Mouse (Mus musculus): ENCODE data around the gene Kng2.
"Not testable (repeated sequence)": the region's sequence is repeated elsewhere in the genome, so short reads cannot be mapped to it uniquely, and the experiment has no call there.

Kng2 gene

DNA sequence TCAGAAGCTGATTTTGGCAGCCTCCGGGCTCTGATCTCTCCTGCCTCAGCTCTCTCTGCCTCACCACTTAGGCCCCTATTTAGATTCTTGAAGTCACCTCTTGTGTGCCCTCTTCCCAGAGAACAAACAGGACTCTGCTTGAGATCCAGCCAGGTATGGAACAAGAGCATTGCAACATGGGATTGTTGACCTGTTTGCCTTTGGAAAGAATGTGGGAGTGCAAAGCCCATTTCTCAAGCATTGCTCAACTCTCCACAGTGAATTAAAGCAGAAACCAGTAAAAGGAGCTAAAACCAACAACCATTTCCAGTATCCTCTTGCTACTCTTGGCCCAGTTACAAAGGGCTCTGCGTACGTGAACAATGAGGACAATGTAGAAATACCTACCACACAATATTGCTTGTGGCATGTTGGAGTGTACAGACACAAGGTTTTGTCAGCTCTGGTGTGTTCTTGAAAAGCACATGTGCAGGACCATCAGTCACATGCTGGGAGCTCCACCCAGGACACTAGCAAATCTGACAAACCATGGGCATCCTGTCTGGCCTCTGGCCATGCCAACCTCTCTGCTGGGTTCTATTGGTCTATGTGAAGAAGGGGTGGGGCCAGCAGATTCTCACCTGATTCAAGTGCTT, at the start of gene Kng2:
Kng2 (minus strand) TSS at position 517 of the 635 bp plus-strand sequence.
- peak; percentile 79 for DNase-seq

DNA sequence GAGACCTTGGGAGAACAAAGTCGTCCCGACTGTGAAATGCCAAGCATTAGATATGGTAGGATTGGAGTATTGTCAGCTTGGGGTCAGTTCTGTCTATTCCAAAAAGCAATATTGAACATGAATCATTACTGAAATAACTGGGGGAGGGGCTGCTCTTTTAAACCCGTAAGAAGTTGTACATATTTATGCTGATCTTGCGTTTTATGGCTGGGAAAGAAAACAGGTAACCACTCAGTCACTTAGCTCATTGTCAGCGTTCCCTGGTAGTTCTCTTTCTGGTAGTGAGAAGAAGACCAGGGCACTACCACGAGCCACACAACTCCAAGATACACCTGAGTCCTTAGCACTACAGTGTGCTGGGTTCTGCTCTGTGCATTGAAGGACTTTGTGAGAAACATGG, 48.2 kb upstream of the Kng2 start:
- not testable (repeated sequence) for DNase-seq

DNA sequence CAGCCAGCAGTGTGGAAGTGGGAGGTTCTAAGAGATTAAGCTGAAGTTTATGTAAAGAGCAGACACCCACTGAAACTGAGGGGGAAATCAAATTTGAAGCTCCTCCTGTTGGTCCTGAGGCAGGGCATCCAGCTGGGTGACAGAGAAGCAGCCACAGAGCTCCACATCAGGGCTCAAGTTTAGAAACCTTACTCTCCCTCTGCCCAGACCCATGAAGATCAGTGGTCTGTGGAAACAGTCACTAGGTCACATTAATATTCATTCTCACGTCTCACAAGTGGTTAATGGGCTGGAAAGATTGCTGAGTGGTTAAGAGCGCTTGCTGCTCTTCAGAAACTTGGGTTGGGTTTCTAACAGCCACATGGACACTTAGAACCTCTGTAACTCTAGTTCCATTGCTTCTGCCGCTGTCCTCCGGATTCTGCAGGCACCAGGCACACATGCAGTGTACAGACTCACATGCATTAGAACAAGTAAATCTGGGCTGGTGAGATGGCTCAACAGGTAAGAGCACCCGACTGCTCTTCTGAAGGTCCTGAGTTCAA, 31.6 kb upstream of the Kng2 start:
- not testable (repeated sequence) for DNase-seq

DNA sequence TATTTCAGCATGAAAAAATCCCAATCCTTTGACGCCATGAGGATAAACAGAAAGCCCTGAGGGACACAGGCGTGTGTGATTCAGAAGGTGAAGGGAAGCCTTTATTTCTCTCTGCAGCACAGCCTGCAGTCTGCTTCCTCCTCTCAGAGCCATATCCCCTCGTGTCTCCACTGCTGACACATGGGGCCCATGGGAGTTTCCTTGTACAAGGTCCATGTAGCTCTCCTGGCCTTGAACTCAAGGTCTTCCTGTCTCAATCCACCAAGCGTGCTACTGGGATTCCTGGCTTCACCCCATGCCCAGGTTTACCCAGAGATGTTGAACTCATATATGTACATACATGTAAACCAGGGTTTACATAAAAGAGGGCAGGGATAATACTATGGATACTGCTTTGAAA, 30.3 kb upstream of the Kng2 start:
- not testable (repeated sequence) for DNase-seq

DNA sequence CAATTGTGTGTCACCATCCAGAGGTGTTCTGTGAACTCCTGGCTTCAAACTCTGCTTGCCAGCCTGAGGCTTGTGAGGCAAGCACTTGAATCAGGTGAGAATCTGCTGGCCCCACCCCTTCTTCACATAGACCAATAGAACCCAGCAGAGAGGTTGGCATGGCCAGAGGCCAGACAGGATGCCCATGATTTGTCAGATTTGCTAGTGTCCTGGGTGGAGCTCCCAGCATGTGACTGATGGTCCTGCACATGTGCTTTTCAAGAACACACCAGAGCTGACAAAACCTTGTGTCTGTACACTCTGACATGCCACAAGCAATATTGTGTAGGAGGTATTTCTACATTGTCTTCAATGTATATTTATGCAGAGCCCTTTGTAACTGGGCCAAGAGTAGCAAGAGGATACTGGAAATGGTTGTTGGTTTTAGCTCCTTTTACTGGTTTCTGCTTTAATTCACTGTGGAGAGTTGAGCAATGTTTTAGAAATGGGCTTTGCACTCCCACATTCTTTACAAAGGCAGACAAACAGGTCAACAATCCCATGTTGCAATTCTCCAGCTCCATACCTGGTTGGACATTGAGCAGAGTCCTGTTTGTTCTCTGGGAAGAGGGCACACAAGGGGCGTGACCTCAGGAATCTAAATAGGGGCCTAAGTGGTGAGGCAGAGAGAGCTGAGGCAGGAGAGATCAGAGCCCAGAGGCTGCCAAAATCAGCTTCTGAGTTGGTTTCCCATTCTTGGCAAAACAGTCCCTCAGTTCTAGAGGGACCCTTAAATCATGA, 28.6 kb upstream of the Kng2 start, which contains the start of gene Kng1:
Kng1 (plus strand) TSS at position 198 of the 780 bp plus-strand sequence.
- DNase-seq: not testable (repeated sequence)

DNA sequence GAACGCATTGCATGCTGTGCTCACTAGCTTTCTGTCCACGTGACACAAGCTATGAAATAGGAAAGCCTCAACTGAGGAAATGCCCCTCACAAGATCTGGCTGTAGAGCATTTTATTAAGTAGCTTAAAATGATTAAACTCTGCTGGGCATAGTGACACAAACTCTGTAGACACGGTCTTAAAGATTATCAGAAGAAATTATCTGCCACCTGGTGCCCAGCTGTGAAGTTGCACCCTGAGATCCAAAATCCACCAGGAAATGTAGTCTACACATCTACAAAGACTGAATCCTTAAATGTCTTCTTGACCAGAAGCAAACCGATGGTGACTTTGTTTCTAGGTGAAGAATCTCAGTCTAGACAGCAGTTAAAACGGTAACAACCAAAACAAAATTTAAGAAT, 17.0 kb upstream of the Kng2 start:
- no peak for DNase-seq

DNA sequence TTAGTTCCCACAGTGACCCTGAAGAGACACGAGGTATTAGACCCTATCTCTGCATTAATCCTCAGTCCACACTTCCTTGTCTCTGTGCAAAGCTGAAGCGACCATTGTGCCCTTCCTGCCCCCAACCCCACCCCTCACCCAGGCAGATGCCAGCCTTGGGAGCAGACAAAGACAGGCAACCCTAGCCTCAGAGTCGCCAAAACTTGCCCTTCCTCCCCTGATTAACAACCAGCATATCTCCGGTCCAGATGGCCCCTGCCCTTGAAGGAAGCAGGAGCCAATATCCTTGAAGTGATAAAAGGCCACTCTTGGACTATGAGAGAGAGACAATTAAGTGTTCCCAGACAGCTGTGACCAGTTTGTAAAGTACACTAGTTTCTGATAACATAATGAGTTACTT, 11.6 kb upstream of the Kng2 start:
- no peak for DNase-seq

DNA sequence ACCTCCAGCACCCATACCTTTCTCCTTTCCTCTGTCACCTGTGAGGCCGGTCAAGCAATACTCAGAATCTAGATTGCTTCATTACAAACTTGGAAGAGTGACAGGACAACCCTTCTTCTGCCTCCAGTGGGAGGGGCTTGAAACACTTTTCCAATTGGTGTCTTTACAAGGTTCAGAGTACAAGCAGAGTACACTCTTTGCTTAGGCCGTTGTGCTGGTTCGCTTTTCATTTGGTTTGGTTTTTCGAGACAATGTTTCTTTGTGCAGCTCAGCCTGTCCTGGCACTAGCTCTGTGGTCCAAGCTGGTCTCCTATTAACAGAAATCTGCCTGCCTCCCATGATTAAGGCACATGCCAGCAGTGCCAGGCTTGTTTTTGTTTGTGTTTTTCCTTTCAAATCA, 10.0 kb upstream of the Kng2 start:
- DNase-seq: peak; percentile 83

DNA sequence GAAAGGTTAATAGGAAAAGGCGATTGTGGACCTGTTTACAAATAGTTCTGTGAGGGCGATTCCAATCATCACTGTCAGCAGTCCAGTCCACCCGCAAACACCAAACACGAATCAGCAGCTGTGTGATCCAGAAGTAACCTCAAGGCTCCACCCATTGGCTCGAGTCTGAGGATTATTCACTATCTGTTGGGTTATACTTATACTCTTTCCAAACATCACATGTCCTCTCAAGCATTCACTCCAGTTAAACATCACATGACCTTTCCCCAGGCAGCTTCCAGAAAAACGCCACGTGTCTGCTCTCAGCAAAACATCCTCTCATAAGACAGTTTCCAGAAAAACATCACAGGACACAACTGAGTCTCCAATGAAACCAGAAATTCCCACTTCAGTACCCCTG, 8.5 kb upstream of the Kng2 start:
- peak; percentile 82 for DNase-seq

DNA sequence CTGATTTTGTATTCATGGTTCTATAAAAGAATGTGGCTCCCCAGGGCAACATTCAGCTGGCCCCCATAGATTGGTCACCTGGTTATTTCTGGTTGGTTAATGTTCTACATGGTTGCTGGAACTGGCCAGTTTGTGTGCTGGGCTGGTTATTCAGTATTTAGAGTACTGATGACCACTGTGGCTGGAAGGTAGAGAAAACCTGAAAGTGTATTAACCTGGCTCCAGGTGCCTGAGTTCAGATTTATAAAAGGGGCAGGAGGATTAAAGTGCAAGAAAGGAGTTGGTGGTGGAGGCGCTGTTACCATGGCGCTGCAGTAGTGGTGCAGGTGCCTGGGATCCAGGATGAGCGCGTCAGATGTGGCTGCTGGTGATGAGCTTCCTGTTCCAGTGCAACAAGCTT, 4.4 kb upstream of the Kng2 start:
- DNase-seq: peak; percentile 90

DNA sequence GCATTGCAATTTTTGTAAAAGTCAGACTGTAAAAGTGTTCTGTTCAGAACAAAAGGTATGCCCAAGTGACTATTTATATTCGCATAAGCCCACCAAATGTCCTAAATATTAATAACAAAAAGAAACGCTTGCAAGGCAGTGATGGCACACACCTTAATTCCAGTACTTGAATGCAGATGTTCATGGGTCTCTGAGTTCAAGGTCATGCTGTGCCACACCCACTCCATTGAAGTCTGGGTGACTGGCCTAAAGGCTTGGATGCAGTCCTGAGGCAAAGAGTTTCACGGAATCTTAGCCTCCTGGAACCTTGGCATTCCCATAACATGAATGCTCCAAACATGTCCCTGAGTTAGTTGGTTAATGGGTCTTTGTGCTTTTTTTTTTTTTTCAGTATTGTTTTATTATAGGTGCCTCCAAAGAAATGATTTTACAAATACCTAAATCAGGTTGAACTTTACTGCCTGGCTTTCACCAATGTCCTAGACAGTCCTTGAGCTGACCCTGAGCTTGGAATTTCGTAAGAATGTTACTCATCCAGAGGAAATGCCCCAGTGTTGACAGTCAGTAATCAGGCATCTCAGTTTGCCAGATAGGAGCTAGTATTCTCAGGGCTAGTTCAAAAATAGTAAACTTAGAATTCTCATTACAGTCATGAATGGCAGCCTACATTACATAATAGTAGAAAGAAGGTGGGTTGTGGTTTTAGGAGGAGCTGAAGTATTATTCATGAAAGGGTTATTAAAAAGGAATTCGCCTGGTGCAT, 1.6 kb upstream of the Kng2 start:
- DNase-seq: no peak

DNA sequence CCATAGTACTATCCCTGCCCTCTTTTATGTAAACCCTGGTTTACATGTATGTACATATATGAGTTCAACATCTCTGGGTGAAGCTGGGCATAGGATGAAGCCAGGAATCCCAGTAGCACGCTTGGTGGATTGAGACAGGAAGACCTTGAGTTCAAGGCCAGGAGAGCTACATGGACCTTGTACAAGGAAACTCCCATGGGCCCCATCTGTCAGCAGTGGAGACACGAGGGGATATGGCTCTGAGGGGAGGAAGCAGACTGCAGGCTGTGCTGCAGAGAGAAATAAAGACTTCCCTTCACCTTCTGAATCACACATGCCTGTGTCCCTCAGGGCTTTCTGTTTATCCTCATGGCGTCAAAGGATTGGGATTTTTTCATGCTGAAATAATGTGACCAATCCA, 1.9 kb downstream of the Kng2 start:
- DNase-seq: not testable (repeated sequence)

DNA sequence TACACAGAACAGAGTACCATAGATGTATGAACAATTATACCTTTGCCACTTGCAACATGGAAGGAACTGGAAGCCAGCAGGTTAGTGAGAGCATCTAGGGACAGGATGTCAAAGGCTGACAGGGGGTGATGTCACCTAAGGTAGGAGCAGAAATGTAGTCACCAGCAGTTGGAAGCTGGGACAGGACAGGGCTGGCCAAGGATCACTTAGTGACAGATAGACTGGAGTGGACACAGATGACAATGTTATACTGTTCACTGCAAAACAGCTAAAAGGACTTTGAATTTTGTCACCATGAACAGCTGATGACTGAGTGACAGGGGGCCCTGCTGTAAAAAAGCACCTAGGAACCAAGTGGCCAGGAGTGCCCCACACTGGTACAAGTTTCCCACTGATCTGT, 2.7 kb downstream of the Kng2 start:
- DNase-seq: no peak

DNA sequence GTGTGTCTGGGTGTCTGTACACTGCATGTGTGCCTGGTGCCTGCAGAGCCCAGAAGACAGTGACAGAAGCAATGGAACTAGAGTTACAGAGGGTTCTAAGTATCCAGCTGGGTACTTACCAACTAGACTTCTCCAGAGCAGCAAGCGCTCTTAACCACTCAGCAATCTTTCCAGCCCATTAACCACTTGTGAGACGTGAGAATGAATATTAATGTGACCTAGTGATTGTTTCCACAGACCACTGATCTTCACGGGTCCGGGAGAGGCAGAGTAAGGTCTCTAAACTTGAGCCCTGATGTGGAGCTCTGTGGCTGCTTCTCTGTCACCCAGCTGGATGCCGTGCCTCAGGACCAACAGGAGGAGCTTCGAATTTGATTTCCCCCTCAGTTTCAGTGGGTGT, 4.2 kb downstream of the Kng2 start:
- peak; percentile 82 for DNase-seq

DNA sequence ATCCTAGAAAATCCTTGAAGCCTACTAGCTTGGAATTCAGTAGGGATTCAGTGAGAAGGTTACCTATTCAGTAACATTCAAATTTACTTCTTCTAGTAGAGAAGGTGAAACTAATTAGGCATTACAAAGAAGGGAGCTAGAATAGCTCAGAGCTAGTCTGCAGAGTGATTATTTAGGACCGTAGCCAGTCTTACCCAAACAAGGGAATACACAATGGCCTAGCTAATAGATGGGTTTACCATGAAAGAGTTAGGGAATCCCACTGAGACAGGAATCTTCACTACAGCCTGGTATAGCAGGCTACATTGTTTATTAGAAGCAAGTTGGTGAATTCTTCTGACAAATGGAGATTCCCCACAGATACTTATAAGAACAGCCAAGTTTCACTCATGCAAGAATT, 8.7 kb downstream of the Kng2 start:
- not testable (repeated sequence) for DNase-seq

DNA sequence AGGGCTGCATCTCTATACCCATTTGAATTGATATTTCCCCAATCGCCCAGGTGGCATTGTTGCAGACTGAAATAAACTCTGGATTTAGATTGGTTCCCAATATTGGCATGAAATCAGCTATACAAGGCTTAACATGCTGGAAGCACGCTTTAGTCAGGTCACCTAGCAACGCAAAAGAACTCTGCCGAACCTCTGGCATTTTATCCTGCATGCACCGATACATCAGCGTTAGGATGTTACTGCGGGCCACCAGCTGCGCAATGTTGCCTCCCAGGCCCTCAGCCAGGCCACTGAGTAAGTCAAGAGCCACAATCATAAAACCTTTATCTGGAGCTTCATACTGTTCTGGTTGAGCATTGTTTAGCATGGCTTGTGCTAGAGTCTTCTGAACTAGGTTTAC, 14.6 kb downstream of the Kng2 start:
- not testable (repeated sequence) for DNase-seq

DNA sequence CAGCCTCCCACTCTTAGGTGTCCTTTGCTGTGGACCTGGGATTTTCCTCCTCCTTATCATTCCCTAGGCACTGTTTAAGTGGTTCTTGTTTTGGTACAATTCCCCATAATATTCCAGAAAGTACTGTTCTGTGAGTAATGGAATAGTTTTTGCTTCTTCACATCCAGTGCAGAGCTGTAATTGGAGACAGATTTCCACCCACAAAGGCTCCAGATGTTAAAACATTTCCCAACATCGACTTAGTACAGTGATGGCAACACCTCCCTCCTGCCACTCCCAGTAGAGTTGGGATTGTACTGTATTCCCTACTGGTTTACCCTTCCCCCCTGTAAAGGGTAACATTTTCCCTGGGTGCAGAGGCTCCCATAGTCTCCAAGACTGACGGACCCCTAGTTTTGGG, 15.5 kb downstream of the Kng2 start:
- not testable (repeated sequence) for DNase-seq

DNA sequence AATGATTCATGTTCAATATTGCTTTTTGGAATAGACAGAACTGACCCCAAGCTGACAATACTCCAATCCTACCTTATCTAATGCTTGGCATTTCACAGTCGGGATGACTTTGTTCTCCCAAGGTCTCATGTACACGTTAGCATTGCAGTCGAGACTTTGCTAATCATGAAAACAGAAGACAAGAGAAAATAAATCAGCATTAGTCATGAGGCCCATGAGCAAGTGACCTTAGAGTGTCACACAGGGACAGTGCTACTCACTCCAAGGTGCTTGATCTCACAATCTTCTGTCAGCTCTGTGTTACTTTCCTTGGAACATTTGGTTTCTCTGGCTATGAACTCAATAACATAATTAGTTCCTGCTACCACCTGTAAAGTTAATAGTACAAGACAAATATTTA, 32.3 kb downstream of the Kng2 start:
- DNase-seq: not testable (repeated sequence)

DNA sequence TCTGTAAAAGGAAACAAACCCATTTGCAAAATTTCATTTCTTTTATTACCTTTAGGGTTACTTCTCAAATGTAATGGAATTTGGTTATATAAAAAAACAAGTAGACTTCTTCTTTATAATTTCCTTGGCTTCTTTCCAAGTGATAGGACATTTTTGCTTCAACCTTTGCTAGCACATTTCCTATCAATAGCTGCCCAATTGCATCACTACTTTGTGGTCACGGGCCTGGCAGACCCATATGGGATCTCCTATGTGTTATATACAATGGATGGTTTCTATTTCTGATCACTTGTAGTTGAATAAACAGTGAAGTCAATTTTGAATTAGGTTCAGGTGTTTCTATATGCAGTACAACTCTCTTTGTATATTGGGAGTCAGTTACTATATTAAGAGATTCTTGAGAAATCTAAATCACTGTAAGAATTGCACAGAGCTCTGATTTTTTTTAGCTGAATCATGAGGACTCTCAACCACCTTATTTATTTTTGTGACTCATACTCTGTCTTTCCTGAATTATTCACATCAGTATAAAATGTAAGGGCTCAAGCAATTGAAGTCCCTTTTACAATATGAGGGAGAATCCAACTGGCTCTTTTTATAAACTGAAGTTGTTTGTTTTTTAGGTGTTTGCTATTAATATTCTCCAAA, 61.8 kb downstream of the Kng2 start:
- DNase-seq: no peak

DNA sequence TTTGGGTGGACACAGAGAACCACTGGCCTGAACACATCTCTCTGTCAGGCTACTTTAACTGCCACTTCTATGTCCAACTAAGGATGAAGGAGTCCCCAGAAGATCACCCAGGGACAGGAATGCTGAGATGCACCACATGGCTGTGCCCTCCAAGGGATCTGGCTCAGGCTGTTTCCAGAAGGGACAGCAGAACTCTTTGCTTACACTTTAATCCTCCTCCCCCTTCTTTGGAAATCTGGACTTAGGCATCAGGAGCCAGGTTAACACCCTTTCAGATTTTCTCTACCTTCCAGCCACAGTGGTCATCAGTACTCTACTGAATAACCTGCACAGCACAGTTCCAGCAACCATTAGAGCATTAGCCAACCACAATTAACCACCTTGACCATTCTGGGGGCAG, 66.0 kb downstream of the Kng2 start:
- no peak for DNase-seq

DNA sequence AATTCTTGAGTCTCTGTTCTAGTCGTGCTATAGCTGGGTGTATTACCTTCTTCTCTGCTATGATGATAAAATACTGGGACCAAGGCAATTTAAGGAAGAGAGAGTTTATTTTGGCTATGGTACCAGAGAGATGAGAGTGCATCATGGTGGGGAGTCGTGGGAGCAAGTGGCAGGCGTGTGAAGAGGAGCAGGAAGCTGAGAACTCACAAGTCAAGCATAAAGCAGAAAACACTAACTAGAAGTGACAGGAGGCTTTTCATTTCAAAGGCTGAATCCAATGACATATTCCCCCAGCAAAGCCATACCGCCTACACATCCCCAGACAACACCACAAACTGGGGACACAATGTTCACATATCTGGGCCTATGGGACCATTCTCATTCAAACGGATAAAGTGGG, 67.0 kb downstream of the Kng2 start:
- no peak for DNase-seq

DNA sequence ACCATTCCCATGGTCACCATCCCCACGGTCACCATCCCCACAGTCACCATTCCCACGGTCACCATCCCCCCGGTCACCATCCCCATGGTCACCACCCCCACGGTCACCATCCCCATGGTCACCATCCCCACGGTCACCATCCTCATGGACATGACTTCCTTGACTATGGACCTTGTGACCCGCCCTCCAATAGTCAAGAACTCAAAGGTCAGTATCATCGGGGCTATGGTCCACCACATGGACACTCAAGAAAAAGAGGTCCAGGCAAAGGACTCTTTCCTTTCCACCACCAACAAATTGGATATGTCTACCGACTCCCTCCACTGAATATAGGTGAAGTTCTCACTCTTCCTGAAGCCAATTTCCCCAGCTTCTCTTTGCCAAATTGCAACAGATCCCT, 68.2 kb downstream of the Kng2 start:
- DNase-seq: no peak

DNA sequence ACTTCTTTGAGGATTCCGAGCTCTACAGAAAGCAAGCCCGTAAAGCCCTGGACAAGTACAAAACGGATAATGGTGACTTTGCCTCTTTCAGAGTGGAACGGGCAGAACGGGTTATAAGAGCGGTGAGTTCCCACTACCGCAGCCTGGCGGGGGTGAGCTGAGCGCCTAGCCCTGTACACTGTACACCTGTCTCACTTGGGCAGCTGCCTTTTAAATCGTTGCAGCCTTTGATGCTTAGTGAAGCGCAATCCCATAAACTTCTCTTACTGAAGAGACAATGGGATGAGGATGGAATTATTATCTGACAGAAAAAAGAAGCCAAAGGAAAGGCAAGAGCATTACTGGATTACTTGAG, 73.2 kb downstream of the Kng2 start:
- DNase-seq: no peak

All from kidney, adult 11 months (tissue).